Mouse (Mus musculus) midbrain, embryonic 13.5 days (tissue): ENCODE measurements around the gene Cerkl. TPM values are rescaled to one million over a fixed set of nuclear protein-coding genes. Genes with fewer than 3 reads are reported as not detected.

Experiments used
- polyA plus RNA-seq: library from polyadenylated mRNA; unstranded; fragments of >200 nt; fragmentation: Nextera tagmentation; extraction: Ambion mirVana; gene quantifications from 2 replicates; pipeline ENCODE4 v1.2.1, GENCODE M21; 2015

The Cerkl gene
- polyA plus RNA-seq, 1 experiment from 2014 or later = 1.6 TPM

Other genes starting within 250 kb of the Cerkl start
- 3.1 TPM in 2 replicates for gene Itga4, start 201.4 kb downstream of the Cerkl start, polyA plus RNA-seq
- 38.5 and 38.8 TPM in 2 replicates for gene Neurod1, start within 50 bp of the Cerkl start, polyA plus RNA-seq
- 2.9 and 3.5 TPM in 2 replicates for gene Itprid2, start 178.6 kb upstream of the Cerkl start, polyA plus RNA-seq